Mouse (Mus musculus) forelimb bud, embryonic 11.5 days (tissue): Measurements from ENCODE around the gene Tesc.

Experiments used
- DNase-seq: peaks from one replicate; pipeline ENCODE4 v3.0.0-alpha.2; 2012; ENCODE audit warnings: low read depth, low spot score

Gene Tesc

DNA sequence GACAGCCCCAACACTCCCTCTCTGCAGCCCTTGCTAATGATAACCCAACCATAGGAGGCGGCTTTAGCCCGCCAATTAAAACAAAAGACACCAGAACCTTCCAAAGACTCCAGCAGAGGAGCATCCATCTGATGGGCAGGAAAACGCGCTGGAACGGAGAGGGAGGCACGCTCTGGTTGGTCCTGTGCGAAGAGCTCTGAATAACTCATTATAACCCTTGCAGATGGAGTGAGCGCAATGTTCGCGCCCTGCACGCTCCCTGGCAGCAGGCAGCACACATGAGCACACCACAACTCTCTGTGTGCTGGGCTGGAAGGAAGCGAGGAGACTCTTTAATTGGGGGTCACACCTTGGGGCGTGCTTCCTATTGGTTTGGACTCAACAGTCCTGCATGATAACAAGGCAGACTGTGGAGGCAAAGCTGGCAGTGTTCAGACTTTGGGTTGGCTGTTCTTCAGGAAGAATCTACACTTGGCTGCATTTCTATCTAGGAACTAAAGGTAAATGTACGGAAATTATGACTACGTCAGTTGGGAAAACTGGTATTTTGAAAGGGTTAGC lies 45.8 kb downstream of the Tesc start:
- DNase-seq = no peak

DNA sequence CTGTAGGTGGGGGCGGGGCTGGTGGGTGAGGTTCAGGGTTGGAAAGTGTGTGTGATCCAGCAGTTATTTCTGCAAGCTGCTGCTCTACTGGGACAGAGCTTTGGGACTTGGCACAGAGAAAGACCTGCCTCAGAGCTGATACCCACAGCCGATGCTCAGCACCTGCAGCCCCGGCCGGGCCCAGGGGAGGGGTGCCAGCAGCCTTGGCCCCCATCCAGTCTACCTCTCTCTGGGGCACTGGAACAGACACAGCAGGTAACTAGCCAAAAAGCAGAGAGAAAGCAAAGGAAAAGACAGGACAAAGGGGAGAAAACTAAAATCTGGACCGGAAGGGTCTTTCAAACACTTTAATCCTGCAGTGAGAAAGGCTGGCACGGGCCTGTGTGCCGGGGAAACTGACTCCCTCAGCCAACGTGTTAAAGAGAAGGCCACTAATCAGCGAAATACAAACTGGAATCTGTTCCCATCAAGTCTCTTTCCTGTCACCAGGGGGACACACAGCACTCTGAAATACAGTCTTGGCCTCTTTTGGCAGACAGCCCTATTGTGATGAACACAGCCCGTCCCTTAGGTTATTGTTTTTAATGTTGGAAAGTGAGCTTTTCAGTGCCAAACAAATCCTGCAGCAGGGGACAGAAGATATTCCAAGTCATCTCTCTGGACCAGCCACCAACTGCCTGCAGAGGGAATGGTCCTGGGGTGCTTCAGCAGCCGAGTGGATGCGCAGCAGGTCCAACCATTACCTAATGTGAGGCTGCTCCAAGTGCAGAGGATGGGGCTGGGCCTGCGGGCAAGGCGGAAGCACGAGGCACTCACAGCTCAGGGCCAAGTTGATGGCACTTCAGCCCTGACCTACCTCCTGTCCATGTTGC lies 49.4 kb downstream of the Tesc start:
- no peak for DNase-seq

DNA sequence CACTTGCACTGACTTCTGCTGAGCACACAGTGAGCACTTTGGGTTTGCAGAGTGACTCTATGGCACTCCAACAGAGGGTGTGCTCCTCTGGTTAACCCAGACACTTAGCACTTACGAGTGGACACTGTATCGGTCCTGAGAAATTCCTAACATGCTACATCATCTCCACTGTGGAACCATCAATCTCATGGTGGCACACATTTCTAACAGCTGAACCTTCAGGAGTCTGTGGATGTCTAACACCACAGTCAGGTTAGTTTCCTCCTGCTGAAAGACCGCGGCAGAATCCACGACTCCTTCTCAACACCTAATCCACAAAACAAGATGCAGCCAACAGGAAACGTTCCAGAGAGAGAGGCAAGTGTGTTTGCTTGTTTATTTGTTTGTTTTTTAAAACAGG lies 51.0 kb downstream of the Tesc start:
- no peak for DNase-seq

DNA sequence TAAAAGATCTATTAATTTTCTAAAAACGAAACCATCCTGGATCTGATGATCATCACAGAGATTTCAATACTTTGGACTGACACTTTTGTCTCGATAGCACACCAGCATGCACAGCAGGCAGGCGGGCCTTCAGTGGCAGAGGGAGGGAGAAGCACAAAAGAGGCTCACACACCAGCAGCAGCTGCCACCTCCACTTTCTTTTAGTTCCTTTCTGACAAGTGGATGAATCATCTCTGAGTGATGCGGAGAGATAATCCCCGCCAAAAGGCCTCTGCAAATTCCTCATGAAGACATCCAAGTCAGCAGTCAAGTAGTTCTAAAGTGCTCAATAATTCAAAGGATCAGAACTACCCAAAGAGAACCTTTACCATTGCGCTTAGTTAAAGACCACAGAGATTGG lies 51.8 kb downstream of the Tesc start:
- no peak for DNase-seq

DNA sequence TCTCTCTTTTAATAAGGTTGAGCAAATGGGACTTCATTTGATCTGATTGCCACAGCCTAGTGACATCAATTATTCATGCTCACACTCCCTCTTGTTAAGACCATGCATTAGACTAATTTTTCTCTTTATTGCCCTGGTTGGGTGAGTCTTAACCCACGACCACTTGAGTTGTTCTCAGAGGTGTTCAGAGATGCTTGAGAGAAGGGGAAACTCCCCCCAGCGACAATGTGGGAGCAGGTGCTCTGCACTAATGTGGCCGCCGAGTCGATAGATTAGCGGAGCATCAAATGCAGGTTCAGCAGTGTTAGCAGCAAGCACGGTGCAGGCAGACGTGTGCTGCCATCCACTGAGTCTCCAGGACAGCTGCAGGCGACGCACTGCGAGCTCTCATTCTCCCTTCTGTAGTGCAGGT lies 52.3 kb downstream of the Tesc start:
- DNase-seq = no peak

DNA sequence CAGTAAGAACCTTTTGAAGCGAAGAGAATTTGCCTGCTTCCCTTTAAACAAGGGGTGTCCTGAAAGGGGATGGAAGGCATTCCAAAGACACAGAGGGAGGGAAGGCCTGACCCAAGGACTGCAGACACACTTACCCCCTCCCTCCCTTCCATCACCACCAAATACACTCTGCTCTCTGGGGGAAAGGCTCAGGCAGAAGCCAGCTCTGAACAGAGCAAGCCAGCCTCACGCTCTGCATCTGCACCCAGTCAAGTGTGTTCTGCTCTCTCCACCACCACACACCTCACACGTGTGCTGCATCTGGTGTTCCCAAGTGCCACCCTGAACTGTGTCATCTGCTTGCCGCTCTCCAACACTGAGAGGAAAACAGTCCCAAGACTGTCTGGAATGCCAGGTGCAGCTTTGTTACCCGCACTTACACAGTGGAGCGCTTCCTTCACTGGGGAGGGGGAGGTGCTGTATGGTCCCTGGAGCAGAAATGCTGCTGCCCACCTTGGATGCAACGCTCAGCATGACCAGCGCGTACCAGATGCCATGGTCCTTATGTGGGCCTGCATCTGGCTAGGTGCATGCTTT lies 53.9 kb downstream of the Tesc start:
- peak; percentile 61 for DNase-seq

DNA sequence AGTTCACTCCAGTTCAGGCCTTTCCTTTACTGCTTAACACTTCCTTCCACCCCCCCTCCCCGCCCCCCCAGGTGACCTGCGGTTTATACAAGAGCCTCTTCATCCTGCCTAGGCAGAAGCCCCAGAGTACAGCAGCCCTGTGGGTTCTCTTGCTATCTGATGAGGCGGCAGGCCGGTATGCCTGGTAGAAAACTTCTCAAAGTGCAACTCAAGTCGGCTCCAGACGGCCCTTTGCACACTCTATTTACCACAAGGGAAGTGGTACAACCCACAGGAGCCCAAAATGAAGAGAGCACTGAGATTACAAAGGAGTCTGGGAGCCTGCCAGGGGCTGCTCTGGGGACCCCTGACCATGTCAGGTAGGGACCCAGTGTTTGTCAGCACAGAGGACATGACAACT lies 54.5 kb downstream of the Tesc start:
- DNase-seq = no peak

DNA sequence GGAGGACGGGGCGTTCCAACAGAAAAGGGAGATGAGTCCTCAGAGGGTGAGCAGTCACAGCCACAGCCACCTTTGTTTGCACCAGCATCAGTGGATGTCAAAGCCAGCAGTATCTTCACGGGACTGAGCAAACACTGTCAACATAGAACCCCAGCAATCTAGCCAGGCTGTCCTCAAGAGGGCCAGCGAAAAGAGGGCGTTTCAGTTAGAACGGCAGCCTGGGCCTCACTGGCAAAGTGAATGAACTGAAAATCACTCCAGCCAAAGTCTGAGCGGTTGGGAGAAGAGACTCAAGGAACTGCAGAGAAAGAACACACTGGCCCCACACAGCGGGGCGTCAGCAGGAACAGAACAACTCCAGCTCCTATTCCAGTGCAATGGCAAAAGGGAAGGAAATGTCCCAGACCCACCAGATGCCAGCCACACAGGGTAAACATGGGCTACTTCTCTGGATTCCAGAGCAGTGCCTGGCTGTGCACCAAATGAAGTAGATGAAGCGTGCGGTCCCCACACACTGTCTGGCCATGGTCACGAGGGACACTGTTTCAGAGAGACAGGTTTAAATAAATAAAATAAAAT lies 55.6 kb downstream of the Tesc start:
- no peak for DNase-seq

DNA sequence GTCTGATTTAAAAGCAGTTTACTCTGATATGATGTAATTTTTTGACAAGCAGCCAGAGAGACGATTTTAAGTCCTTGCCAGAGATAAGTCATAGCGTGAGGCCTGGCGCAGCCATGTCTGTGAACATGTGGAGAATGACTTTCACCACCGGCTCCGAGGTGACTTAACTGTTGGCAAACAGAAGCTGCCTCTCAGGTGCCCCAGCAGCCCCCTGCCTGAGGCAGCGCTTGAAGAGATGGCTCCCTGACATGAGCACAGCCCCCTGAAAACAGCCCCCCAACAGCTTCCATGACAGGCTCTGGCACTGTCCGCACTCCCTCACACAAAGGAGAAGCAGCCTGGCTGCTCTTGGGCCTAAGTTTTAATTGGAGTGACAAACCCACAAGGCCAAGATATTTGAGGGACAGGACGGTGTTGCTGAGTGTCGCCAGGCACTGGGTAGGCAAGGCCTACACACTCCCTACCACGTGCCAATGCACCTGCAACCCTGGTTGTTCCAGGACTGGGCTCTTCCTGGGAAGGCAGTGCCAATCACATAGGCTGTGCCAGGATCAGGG lies 56.7 kb downstream of the Tesc start:
- DNase-seq = no peak

DNA sequence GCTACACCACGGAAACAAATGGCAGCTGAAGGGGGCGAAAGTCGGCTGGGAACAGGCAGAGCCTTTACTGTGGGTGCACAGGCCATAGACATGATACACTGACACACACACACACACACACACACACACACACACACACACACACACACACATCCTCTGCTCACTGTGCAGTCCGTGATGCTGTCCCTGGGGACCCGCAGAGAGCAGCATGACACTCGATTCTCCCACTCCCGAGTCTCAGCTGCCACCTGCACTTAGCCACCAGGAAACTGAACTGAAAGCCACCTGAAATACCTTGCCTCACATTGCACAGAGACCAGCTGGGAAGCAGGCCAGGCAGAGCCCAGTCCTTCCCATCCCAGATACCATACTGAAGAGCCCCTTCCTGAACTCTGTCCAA lies 57.8 kb downstream of the Tesc start:
- no peak for DNase-seq

DNA sequence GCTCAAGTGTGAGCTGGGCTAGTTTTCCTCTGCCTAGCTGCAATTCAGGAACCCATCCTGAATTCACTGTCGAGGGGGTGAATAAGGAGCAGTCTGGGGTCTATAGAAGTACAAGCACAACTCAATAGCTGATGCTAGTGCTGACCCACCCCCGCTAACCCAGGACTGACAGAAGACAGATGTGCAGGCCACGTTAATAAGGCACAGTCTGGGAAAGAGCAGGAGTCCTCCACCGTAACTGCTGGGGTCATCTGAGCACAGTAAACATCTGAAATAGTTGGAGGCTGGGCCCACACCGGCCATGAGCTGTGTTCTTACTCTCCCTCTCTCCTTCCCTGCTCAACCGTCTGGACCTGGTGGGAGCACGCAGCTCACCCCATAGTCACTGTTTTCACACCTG lies 59.4 kb downstream of the Tesc start:
- DNase-seq = peak; percentile 32

DNA sequence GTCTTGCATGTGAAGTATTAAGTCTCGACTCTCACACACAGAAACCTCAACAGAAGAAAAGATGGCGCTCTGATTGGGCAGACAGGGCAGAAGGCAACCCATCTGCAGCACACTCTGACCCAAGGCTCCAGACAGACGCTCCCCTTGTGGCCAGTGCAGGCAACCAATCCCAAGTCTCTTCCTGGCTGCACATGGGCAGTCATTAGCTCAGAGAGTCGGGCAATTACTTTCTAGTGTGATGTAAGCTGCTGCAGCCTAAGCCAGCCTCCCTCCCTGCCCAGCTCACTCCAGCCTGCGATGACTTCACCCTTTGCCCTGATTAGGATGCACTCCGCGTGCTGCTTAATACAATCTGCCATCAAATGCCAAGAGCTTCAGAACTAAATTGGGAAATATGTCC lies 61.6 kb downstream of the Tesc start:
- peak; percentile 47 for DNase-seq

DNA sequence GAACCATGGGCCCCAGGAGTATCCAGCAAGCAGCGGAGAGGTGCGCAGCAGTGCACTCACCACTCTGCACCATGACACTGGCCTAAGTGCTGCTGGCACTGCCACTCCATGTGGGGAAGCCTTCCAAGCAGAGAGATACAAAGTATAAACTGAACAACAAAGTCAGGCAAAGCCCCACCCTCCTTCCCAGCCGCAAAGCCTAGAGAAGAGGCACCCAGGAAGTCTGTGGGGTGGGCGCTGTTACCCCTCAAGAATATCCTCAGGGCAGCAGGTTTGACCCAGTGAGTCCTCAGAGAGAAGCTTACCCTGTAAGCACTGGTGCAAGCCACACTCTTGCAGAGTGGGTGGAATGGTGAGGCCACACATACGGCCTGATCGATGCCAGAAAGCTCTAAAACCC lies 62.6 kb downstream of the Tesc start:
- DNase-seq = no peak

DNA sequence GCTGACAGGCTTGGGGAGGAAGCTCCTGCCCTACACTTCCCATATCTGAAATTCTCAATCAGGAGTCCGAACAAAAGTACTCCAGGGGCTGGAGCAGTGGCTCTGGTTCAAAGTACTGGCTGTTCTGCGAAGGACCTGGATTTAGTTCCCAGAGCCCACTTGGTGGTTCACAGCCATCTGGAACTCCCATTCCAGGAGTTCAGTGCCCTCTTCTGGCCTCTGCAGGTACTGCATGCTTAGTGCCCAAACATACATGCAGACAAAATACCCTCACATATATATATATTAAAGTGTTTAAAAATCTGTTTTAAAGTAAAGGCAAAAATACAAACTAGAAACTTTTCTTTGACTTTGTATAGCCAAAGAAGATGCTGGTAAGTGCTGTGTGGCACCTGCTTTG lies 63.3 kb downstream of the Tesc start:
- no peak for DNase-seq

DNA sequence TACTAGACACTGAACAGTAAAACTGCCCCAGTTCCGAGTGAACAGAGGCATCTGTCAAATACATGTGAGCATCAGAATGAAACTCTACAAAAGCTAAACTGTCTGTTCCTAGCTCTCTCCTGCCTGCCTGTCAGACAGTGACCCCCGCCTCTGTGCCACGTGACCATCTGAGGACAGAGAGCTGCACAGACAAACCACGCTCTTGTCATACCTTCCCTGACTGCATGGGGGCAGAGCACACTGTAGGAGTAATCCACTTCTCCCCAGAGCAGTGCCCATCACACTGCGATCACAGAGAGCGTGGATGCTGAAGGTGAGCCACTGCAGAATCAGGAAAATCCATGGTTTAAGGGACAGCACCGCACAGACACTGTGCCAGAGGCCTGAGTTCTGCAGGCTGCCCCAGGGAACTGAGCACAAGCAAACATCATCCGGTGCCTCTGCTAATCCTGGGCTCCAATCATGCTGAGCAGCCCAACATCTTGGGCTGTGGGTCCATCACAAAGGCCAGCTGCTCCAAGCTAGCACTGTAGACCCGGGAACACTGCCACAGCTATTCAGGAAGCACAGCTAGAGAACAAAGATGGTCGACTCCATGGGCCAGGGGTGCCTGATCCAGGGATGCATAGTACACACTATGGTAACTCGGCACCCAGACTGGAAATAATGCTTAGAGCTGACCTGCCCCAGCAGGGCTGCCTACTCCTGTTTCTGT lies 65.9 kb downstream of the Tesc start:
- DNase-seq = no peak

DNA sequence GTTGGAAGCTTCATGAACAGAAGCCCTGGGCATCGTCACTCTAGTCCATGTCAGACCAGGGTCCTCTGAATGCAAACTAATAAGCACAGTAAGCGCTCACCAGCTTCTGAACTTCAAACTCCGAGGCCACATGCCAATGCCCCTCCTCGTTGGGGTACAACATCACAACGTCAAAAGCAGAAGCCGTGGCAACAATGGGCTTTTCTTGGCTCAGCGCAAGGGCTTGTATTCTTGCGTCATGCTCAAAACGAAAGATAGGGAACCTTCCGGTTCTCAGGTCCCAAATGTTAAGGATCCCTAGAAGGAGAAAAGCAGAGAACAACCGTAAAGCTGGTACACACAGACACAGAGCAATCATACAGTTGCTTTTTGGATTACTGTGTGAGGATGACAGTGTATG lies 67.9 kb downstream of the Tesc start:
- no peak for DNase-seq

DNA sequence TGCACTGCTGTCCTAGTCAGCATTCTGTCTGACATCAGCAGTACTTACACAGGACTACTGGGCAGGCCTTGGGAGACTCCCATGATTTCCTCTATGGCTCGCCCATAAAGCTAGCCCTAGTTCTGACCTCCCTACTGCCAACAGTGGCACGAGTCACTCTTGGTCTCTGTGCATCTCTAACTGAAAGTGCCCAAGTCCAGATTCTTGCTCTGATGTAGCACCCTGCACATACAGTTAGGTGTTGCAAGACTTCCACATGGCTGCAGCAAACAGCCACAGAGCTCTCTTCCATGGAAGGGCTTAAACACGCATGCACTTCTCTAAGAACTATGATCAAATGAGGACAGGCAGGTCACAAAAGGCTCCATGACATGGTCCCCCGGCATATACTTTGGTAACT lies 68.3 kb downstream of the Tesc start:
- no peak for DNase-seq

DNA sequence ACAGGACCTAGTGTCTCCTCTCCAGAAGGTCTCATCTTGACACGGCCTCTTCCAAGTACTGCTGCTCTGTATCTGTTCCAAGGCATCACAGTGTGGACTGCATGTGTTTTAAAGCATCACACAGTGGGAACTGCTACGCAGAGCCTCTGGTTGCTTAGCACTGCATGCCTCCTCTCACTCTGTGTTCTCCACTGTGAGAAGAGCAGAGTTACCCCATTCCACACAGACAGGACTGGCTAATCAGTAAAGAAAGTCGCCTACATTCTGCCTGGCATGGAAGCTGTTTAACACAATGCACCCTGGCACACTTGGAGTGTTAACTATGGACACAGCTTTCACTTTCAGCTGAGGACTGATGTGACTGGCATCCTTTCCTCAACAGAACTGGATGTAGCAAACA lies 68.8 kb downstream of the Tesc start:
- DNase-seq = no peak

DNA sequence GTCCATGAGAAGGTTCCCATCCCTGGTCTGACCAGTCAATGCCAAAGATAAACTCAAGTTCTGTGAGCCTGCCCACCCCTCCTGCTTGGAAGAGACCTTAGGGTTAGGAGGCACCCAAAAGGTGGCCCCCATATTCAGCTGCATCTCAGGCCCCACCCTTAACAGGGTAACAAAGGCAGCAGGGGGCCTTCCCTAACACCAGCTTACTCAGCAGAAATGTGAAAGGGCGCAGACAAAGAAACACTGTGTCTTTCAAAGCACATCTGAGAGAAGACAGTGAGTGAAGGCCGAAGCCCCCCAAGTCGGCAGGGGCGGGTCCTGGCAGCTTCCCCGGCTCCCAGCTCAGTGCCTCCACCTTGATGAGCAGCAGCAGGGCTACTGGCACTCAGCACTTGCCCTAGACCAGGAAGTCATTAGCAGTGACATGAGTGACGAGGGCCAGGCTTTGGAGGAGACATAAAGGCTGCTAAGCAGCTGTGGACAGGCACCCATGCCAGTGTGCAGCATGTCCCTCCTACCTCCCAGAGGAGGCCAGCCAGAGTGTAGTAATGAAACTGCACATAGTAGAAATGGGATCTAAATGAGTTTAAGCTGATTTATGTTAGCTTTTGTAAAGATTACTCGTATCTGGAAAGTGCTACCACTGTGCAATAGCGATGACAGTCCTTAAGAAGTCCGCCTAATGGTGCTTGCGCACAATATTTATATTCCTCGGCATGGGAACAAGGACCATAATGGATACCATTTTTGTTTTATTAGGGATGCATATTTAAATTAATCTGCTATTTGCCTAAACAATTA lies 71.7 kb downstream of the Tesc start:
- no peak for DNase-seq

DNA sequence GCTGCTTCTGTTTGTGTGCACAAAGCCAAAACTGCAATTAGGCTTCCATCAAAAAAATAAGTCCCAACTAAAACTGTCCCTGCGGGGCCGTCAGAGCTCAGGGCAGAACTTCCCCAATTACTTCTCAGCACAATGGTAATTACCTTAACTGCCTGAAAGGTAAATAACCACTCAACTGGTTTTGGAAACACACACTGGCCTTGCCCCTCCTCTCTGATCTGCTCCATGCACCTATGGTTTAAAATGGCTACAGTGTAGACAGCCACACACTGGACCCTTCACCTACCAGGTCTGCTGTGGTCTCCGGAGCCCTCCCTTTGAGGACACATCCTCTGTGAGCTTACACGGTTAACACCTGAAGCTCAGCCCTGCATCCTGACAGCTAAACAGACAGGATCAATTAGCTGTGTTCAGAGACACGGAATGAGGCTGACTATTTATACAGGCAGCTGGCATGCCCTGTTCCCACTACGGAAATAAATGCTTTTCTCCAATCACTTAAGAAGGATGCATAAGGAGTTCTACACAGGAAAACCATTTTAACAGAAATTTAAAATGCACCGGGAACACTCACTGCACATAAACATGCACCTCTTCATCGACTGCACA lies 72.4 kb downstream of the Tesc start:
- DNase-seq = no peak

DNA sequence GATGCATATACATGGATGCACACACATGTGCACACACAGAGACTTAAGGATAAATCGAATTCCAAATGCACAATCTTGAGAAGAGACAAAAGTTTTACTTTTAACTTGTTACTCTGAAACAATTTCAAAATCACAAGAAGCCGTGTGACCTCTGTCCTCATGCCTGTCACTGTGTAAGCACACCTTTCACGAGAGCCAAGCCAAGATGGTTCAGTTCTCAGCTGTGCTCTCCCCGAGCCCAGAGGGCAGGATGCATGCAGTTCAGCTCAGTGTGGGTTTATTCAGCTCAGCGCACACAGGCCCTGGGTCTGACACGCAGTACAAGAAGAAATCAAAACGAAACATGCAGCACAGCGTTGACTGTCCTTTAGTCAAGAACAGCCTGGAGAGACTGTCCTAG lies 78.0 kb downstream of the Tesc start:
- no peak for DNase-seq
